Mouse (Mus musculus) spleen, postnatal 36 days (tissue): ENCODE results near the gene Ubqln4.

ENCODE experiments used
- DNase-seq, 2 experiments: peaks; one replicate each; pipeline ENCODE4 v3.0.0; 2022; ENCODE audit warnings: low spot score in 2 of 2, mixed read lengths in 1 of 2

Gene Ubqln4

GRCm38 (mm10) chr3:88541622-88542401 is 11.7 kb upstream of the Ubqln4 start:
- no peak for DNase-seq

GRCm38 (mm10) chr3:88542486-88542885 is 11.1 kb upstream of the Ubqln4 start:
- no peak for DNase-seq

GRCm38 (mm10) chr3:88543174-88543573 is 10.4 kb upstream of the Ubqln4 start:
- no peak for DNase-seq

GRCm38 (mm10) chr3:88543651-88544410 is 9.7 kb upstream of the Ubqln4 start:
- DNase-seq: peak in 1 of 2 experiments; percentile 33

GRCm38 (mm10) chr3:88544514-88544913 is 9.0 kb upstream of the Ubqln4 start:
- no peak for DNase-seq

- DNase-seq: peak; percentile 60 to 61
Observed at GRCm38 (mm10) chr3:88544955-88545591, 8.5 kb upstream of the Ubqln4 start.

GRCm38 (mm10) chr3:88546674-88547418 is 6.7 kb upstream of the Ubqln4 start:
- no peak for DNase-seq

- no peak for DNase-seq
Observed at GRCm38 (mm10) chr3:88548180-88548917, 5.2 kb upstream of the Ubqln4 start, which contains the start of gene Rab25. Gene Rab25 (minus strand): TSS chr3:88548300.

GRCm38 (mm10) chr3:88551586-88551985 is 2.0 kb upstream of the Ubqln4 start:
- DNase-seq: no peak

- DNase-seq: no peak
Observed at GRCm38 (mm10) chr3:88552082-88552645, 1.4 kb upstream of the Ubqln4 start.

GRCm38 (mm10) chr3:88552676-88553524 is 658 bp upstream of the Ubqln4 start, which contains the start of gene Lamtor2:
Gene Lamtor2 (minus strand): TSS chr3:88553074.
- DNase-seq: peak; percentile 97 to 98

GRCm38 (mm10) chr3:88553880-88554586 is 475 bp downstream of the Ubqln4 start:
- DNase-seq: peak in 1 of 2 experiments; percentile 47

- DNase-seq: no peak
Observed at GRCm38 (mm10) chr3:88555069-88555605, 1.6 kb downstream of the Ubqln4 start.

- DNase-seq: no peak
Observed at GRCm38 (mm10) chr3:88555731-88556130, 2.2 kb downstream of the Ubqln4 start.

GRCm38 (mm10) chr3:88556616-88557015 is 3.1 kb downstream of the Ubqln4 start:
- DNase-seq: no peak

GRCm38 (mm10) chr3:88559596-88559995 is 6.0 kb downstream of the Ubqln4 start:
- DNase-seq: no peak

- DNase-seq: no peak
Observed at GRCm38 (mm10) chr3:88561989-88562388, 8.4 kb downstream of the Ubqln4 start.

- DNase-seq: no peak
Observed at GRCm38 (mm10) chr3:88563442-88563841, 9.9 kb downstream of the Ubqln4 start.

- no peak for DNase-seq
Observed at GRCm38 (mm10) chr3:88563966-88564365, 10.4 kb downstream of the Ubqln4 start.
